Mouse (Mus musculus): Measurements from ENCODE around the gene Tnfrsf4.

Gene Tnfrsf4

DNA sequence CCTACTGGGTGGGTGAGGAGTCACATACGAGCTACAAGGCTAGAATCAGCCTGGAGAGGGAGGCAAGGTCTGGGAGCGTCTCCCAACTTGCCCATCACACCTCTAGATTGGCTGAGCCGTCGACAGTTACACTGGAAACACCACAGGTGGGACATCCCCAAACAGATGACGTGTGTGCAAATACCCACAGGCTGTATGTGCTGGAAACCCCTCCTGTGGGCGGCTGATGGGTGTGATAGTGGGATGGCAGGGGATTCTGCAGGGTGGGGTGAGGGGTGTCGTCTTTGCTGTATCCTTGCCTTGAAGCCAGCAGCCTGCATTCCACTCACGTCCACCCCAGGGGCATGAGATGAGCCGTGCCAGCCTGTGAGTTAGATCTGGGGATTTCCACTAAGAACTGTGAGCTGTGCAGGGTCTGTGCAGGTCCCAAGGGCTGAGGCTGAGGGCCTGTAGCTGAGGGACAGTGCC is 17.0 kb downstream of the Tnfrsf4 start:
- no peak for DNase-seq

DNA sequence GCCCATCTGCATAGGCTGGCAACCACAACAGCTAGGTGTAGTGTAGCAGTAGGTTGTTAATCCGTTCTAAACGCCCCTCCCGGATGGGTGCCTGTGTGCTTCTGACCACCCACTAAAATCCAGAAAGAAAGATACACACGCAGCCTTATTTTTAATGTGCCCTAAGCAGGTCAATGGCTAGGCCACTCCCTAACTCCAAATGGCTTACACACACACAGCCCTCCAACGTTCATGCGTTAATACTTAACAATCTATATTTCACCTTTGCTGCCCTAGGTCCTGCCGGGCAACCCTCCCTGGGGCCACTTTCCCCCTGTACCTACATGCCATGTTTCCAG is 17.6 kb downstream of the Tnfrsf4 start:
- no peak for DNase-seq

GRCm38 (mm10) chr4:156031593-156032391 is 18.1 kb downstream of the Tnfrsf4 start:
- DNase-seq = peak; percentile 88

DNA sequence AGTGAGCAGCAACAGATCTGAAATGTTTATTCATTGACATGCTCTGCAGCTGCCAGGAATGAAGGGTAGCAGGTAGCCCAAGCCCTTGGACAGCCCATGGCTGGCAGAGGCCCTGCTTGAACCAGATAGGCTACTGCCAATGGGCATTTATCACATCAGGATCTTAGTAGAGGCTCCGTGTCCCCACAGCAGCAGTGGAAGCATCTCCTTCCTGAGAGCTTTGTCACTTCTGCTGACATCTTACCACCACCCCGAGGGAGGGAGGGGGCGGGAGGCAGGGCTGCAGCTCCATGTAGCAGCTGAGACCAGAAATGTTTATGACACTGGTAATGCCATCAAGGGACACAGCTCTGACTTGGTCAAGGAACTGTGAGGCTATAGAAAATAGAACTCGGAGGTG is 19.2 kb downstream of the Tnfrsf4 start:
- peak; percentile 27 for DNase-seq

- peak; percentile 67 for DNase-seq
Observed at GRCm38 (mm10) chr4:156033476-156034119, 20.0 kb downstream of the Tnfrsf4 start.

DNA sequence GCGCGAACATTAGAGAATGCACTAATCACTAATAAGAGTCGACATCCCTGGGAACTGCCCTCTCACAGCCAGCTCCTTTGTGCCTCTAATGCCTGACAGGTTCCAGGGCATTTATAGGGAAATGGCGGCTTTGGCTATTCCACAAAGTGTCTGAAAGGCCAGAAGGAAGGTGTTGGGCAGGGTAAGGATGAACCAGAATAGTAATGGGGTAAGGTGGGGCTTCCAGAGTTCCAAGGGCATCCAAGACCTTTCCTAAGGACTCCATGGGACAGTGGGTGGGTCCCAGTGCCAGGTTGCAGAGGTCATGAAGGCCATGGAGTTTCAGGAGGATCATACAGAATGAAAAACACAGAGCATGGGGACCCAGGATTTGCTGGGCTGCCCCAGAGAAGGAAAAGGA is 20.7 kb downstream of the Tnfrsf4 start:
- no peak for DNase-seq

DNA sequence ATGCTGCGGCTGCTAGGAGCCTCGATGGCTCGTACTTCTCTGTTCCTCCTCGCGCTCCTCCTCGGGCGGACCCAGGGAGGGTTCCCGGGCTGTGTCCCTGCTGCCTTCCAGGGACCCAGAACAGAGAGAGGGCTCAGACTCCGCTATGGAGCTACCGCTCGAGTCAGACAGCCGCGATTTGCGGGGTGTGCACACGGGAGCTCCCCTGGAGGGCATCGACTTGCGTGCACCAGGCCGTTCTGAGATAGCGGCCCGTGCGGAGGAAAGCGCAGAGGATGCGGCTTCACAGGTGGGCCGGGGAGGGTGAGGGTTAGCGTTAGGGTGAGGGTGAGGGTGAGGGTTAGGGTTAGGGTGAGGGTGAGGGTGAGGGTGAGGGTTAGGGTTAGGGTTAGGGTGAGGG is 21.3 kb downstream of the Tnfrsf4 start:
- DNase-seq = no peak

DNA sequence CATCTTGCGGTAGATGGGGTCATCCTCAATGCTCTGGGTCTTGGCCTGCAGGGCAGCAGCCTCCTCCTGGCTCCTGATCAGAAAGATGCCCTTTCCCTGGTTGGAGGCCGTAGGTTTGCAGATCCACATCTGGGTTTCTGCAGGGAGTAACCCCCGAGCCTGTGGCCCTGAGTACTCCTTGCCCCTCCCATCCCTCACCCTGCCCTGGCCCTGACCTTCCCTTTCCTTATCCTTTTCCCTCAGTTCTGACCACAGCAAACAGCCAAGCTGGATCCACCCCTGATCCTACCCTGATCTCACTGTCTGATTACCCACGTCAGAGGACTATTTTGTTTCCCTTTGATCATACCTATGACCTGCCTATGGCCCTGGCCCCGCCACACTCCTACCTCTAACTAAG is 31.1 kb downstream of the Tnfrsf4 start:
- DNase-seq = no peak

GRCm38 (mm10) chr4:156049779-156050178 is 36.1 kb downstream of the Tnfrsf4 start:
- no peak for DNase-seq

GRCm38 (mm10) chr4:156050391-156050980 is 36.8 kb downstream of the Tnfrsf4 start:
- DNase-seq = no peak

GRCm38 (mm10) chr4:156053113-156053512 is 39.5 kb downstream of the Tnfrsf4 start:
- DNase-seq = no peak

- no peak for DNase-seq
Observed at GRCm38 (mm10) chr4:156054130-156054529, 40.5 kb downstream of the Tnfrsf4 start.

DNA sequence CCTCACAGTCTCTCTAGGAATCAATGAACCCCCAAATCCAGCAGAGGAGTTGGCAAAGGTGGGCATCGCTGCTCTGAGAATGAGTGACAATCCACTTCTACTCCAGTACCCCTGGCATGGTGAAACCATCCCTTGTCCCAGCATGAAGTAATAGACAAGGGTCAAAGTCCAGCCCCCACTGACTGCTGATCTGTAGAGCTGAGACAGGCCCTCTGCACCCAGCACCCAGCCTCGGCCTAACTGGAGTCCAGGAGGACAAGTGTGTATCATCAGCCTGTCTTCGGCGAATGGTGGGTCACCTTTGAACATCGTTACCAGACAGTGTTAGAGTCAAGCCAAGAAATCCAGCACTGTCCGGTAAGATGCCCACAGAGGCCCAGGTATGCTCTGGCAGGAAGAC is 41.0 kb downstream of the Tnfrsf4 start:
- DNase-seq = peak; percentile 42

GRCm38 (mm10) chr4:156055173-156055572 is 41.5 kb downstream of the Tnfrsf4 start:
- no peak for DNase-seq

- DNase-seq = no peak
Observed at GRCm38 (mm10) chr4:156057702-156058101, 44.1 kb downstream of the Tnfrsf4 start.

- no peak for DNase-seq
Observed at GRCm38 (mm10) chr4:156058826-156059225, 45.2 kb downstream of the Tnfrsf4 start.

DNA sequence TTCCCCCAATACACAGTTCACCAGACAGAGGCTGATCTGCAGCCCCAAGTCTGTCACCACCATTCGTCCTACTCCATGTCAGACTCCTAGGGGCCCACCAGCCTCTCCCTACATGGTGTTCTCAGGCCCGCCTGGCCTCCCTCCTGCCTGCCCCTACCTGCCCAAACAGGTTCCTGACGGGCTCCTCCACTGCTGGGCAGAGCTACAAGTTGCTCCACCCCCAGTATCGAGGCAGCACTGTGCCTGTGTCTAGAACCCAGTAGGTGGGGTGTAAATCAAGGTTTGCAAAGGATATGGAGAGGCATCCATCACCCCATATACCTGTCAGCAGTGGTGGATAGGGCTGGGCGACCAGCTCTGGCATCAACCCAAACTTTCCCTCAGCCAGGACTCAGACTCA is 45.6 kb downstream of the Tnfrsf4 start, which contains the start of gene Ttll10:
Ttll10 (minus strand) TSS at position 154 of the 400 bp plus-strand sequence.
- DNase-seq = peak; percentile 72

DNA sequence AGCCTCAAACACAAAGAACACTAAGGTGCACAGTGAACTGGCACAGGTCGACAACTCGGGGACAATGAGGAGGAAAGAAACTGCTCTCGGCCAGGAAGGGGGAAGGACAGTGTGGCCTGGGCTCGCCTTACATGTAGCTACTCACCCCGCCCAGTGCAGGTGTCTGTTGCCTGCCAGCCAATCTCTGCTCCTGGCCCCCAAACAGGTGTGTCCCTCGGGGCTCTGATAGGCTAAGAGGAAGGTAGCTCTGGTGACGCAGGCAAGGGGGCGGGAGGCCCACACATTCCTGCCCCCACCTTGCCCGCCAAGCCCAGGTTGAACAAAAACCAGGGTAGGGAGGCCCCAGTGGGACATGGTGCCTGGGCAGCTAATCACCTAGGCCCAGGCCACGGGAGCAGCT is 46.1 kb downstream of the Tnfrsf4 start:
- DNase-seq = peak; percentile 92

GRCm38 (mm10) chr4:156063861-156064509 is 50.3 kb downstream of the Tnfrsf4 start:
- DNase-seq = no peak

GRCm38 (mm10) chr4:156064510-156064897 is 50.9 kb downstream of the Tnfrsf4 start:
- DNase-seq = no peak

DNA sequence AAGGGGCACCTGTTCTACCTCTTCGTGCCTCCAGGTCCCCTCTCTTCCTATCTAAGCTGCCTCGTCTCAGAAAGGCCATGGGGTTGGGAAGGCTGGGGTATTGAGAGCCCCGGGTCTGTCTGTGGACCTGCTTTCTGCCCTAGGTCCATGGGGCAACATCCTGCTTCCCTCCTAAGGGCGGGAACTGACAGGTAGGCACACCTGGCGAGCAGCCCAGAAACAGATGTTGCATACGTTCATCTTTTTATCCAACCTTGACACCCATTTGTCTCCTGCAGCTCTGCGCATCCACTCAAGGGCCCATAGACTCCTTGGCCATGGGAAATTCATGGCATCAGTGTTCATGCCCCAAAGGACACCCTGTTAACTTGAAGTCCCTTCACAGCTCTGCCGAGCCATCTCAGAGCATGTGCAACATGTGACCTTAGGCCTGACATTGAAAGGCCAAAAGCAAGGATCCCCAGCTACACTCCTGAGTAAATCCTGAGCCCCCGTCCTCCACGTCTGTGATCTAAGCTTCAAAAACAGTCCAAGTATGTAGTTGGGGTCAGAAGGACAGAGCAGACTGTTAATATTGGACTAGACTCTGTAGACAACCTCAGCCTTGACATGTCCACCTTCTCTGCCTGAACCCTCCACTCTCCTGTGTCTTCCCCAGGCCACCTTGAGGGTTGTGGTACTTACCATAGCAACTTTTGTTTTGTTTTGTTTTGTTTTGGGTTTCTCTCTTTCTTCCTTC is 51.7 kb downstream of the Tnfrsf4 start:
- peak; percentile 48 for DNase-seq
